Mouse (Mus musculus): ENCODE measurements around the gene C1qtnf1.

- TF ChIP-seq CTCF (IDR thresholded peaks at IDR 0.05; ENCODE audit: extremely low read depth, insufficient read depth, insufficient read length, insufficient replicate concordance) (no peak), POLR2A (IDR thresholded peaks at IDR 0.05; ENCODE audit: low read depth, low read length) (no peak)
These were observed 34.0 kb upstream of the C1qtnf1 start for GRCm38 (mm10) chr11:118393991-118394390.

Data from spleen, adult 2 months (tissue).